Mouse (Mus musculus) CD4-positive, CD25-positive, alpha-beta regulatory T cell, adult 4 months (primary cell): Measurements from ENCODE around the gene Fam92a. TPM values are rescaled to one million over a fixed set of nuclear protein-coding genes. Genes with fewer than 3 reads are reported as not detected.
"Not testable (repeated sequence)": the region's sequence is repeated elsewhere in the genome, so short reads cannot be mapped to it uniquely, and the experiment has no call there.

Experiments used
- ATAC-seq: one replicate; pipeline ENCODE4 v1.8.0; 2017
- polyA plus RNA-seq, 2 experiments: library from polyadenylated mRNA; unstranded; fragments of 100-300 nt; shearing (Covaris generic); gene quantifications; one replicate each; pipeline ENCODE4 v1.2.1; 2017

Fam92a gene
- 10 to 100 TPM; 18.7 to 20.1 TPM for polyA plus RNA-seq

GRCm38 (mm10) chr4:12171318-12172091 is at the start of gene Fam92a:
Gene Fam92a (minus strand): TSS chr4:12172015.
- peak; percentile 64 for ATAC-seq

- no peak for ATAC-seq
Observed at GRCm38 (mm10) chr4:12178992-12179391, 7.2 kb upstream of the Fam92a start.

GRCm38 (mm10) chr4:12170986-12171317 is 863 bp downstream of the Fam92a start:
- ATAC-seq: no peak

GRCm38 (mm10) chr4:12147660-12148059 is 24.2 kb downstream of the Fam92a start:
- no peak for ATAC-seq

- ATAC-seq: not testable (repeated sequence)
Observed at GRCm38 (mm10) chr4:12141516-12141915, 30.3 kb downstream of the Fam92a start.

- ATAC-seq: peak; percentile 57
Observed at GRCm38 (mm10) chr4:12140592-12141062, 31.2 kb downstream of the Fam92a start.

GRCm38 (mm10) chr4:12140141-12140567 is 31.7 kb downstream of the Fam92a start, which contains the start of gene Rbm12b1:
Gene Rbm12b1 (plus strand): TSS chr4:12140264.
- ATAC-seq: peak; percentile 90

Other genes starting within 250 kb of the Fam92a start
- gene Gm10604, start 190.8 kb downstream of the Fam92a start, polyA plus RNA-seq: 1 to 10 TPM in 1 of 2 experiments, not detected in 1; 1.4 TPM
- 10 to 100 TPM; 14.3 to 19.6 TPM for gene Rbm12b2, start 82.6 kb downstream of the Fam92a start, polyA plus RNA-seq
- gene Rbm12b1, start 31.8 kb downstream of the Fam92a start, polyA plus RNA-seq: 10 to 100 TPM in 1 of 2 experiments, 1 to 10 TPM in 1; 9.2 to 10.3 TPM